Mouse (Mus musculus) left cerebral cortex, adult 2 months (tissue): ENCODE results near the gene Cep41. TPM values are rescaled to one million over a fixed set of nuclear protein-coding genes. Genes with fewer than 3 reads are reported as not detected.

Experiments
- DNase-seq, 2 experiments: peaks; one replicate each; pipeline ENCODE4 v3.0.0; 2021 to 2022; ENCODE audit warnings: low spot score in 2 of 2, mixed read lengths in 1 of 2; ENCODE audit errors: extremely low spot score in 1 of 2
- H3K27ac ChIP-seq: fragments of 200-600 bp; 2 replicates; pipeline ENCODE4 v1.8.1; 2022
- H3K4me3 ChIP-seq: fragments of 200-600 bp; 2 replicates; pipeline ENCODE4 v1.8.1; 2022
- CTCF ChIP-seq: fragments of 200-600 bp; IDR thresholded peaks from 2 replicates; pipeline ENCODE4 v1.8.1; 2022; ENCODE audit warnings: antibody characterized with exemption, mild to moderate bottlenecking, moderate library complexity
- intact Hi-C: fragments of 180-260 bp; cut with DNase I; formaldehyde crosslinking; loops from one replicate; pipeline ENCODE4 v1.15.1; 2025
- total RNA-seq, 2 experiments: library from RNA; stranded (reverse); gene quantifications; 2 replicates each; pipeline ENCODE4 v1.2.3; 2021

Cep41 gene
- total RNA-seq, 2 experiments from 2014 or later: 6.5 to 9.2 TPM

GRCm38 (mm10) chr6:30664776-30665175 is 28.8 kb downstream of the Cep41 start:
- no peak for DNase-seq
- H3K27ac ChIP-seq: no peak overlapping the region
- intact Hi-C loops: no loop called here
- no peak for TF ChIP-seq CTCF
- no peak overlapping the region for H3K4me3 ChIP-seq

DNA sequence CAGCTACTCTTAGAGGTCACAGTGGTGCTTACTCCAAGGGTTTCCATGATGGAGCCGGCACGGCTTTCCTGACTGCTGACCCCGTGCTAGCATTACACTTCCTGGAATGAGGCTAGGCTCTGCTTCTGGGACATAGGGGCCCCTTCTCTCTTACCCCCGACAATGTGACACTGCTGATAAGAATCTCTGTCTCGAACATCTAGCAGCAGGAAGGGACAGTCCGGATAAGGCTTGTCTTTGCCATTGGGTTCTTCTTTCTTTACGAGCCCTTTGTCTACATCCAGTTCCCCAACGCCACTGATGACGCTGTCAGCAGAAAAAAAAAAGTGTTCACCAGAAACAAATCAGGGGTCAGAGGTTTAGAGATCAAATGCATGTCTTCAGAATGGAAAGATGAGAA is 34.9 kb downstream of the Cep41 start:
- TF ChIP-seq CTCF: no peak
- H3K4me3 ChIP-seq: no peak overlapping the region
- H3K27ac ChIP-seq: no peak overlapping the region
- no peak for DNase-seq
- intact Hi-C loops: no loop called here

DNA sequence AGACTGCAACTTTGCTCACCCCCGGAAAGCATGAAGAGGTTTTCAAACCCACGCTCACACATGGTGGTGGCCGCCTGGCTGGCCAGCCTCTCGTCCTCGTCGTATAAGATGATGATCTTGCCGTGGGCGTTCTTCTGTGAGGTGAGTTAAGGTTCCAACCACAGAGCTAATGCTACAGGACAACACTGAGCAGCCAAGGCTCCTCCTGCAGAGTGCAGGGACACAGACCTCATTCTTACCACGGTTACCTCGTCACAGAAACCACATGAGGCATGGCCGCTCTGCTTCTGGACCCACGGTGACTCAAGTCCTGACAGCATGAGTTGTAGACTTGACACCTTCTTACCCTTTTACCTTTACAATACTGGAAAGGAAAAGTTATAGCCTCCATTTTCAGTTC is 36.3 kb downstream of the Cep41 start:
- no peak for DNase-seq
- TF ChIP-seq CTCF: no peak
- Histone ChIP-seq H3K4me3 (no peak overlapping the region), H3K27ac (no peak overlapping the region)
- intact Hi-C loops: no loop called here

DNA sequence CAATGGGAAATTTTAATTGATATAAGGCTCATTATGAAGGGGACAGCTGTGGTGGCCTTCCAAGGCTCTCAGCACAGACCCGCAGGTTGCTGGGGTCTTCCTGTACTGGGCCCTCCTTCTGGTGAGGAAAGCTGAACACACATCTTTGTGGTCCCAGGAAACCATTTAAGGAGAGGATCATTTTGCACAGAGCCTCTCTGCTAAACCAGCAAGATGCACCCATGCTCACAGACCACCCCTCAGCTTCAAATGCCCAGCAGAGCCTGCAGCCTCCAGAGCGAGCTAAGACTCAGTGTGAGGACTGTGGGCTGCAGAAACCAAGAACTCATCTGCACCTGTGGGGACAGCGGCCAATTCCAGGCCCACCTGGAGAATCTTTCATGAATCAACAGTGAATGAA is 38.6 kb downstream of the Cep41 start:
- no peak overlapping the region for H3K4me3 ChIP-seq
- TF ChIP-seq CTCF: no peak
- no peak overlapping the region for H3K27ac ChIP-seq
- intact Hi-C loops: no loop called here
- no peak for DNase-seq

DNA sequence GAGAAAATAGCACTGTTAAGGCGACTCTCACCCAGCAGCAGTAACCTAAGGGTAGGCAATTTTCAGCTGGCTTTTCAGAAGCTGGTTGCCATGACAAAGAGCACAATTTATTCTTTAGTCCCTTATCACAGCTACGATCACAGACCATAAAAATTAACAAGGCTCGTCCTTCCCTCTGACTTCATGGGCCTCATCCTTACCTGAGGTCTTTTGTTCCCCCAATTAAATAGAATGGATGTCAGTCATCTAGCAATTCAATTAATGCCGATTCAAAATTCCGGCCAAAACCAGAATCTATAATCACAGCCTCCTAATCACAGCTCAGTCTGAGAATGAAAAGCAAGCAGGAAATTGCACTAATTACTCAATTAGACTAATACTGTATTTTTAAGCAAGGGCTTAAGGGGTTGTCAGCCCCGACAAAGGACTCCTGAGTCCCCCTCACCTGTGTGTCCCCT is 39.1 kb downstream of the Cep41 start:
- no peak for DNase-seq
- no peak for TF ChIP-seq CTCF
- Histone ChIP-seq H3K27ac (0 out of 2 replicates have a peak overlapping the region, but pooled peaks have one; percentile 26), H3K4me3 (no peak overlapping the region)
- intact Hi-C loops: no loop called here

GRCm38 (mm10) chr6:30653518-30653917 is 40.0 kb downstream of the Cep41 start:
- no peak for TF ChIP-seq CTCF
- no peak overlapping the region for H3K4me3 ChIP-seq
- intact Hi-C loops: no loop called here
- no peak for DNase-seq
- peak overlapping the region; percentile 26; the same call in 1 of the 2 replicates for H3K27ac ChIP-seq

DNA sequence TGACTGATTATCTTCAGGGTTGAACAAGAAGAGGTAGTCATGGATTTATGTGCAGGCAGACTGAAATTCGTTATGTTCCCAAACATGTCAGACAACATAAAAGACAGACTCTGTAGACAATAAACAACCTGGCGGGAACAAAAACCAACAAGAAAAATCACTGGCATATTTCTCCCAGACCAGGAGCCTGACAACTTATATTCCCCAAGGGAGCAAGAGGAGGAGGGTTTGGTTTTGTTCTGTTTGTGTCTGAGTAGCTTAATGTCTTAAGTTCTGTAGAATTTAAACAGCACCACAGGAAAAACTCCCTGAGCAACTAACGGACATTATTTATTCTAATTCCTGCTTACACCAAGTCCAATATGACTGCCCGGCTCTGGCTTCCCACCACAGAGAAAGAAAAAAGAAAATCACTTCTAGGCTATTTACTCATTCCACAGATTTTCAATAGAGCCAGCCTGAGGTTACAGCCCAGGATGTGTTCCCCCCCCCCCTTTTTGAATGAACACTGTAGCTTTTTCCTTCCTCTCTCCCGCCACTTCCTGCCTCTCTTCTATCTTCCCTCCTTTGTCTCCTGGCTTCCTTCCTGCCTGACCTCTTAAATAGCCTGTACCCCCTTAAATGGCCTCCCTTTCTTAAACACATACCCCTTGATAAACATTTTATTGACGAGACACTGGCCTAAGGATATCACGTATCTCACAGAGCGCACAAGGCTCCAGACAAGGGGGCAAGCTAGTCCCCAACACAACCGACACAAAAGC is 40.9 kb downstream of the Cep41 start:
- no peak for TF ChIP-seq CTCF
- H3K27ac ChIP-seq: no peak overlapping the region
- no peak for DNase-seq
- intact Hi-C loops: no loop called here
- H3K4me3 ChIP-seq: no peak overlapping the region

- Histone ChIP-seq H3K4me3 (no peak overlapping the region), H3K27ac (no peak overlapping the region)
- intact Hi-C loops: no loop called here
- TF ChIP-seq CTCF: no peak
- DNase-seq: no peak
Observed at GRCm38 (mm10) chr6:30649651-30650296, 43.8 kb downstream of the Cep41 start.

GRCm38 (mm10) chr6:30645379-30645778 is 48.2 kb downstream of the Cep41 start:
- intact Hi-C loops: no loop called here
- Histone ChIP-seq H3K27ac (no peak overlapping the region), H3K4me3 (no peak overlapping the region)
- TF ChIP-seq CTCF: no peak
- DNase-seq: no peak

DNA sequence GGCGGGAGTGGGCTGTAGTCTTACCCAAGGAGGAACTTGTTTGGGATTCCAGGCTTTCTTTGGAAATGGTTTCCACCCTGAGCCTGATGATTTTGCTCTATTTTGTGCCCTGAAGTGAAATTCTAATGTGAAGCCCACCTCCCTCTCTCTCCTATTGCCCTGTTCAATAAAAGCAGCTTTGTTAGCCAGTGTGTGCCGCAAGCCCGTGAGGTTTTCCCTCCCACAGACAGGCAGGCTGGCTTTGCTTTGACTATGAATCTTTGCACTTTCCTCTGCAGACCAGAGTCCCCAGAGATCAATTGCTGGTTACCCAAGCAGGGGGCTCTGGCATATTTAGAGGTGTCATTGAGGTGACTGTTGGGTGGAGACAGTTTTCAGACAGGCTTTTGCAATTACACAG is 49.1 kb downstream of the Cep41 start:
- intact Hi-C loops: no loop called here
- Histone ChIP-seq H3K4me3 (no peak overlapping the region), H3K27ac (no peak overlapping the region)
- TF ChIP-seq CTCF: no peak
- no peak for DNase-seq

GRCm38 (mm10) chr6:30643694-30644460 is 49.7 kb downstream of the Cep41 start:
- DNase-seq: no peak
- intact Hi-C loops: no loop called here
- Histone ChIP-seq H3K27ac (no peak overlapping the region), H3K4me3 (no peak overlapping the region)
- no peak for TF ChIP-seq CTCF

GRCm38 (mm10) chr6:30638674-30639268 is 54.8 kb downstream of the Cep41 start, which contains the start of gene Cpa1:
TSS of gene Cpa1 (plus strand) at chr6:30639218.
- H3K27ac ChIP-seq: no peak within 1 kb of the TSS
- DNase-seq: no peak
- intact Hi-C loops: no loop called here
- no peak within 1 kb of the TSS for H3K4me3 ChIP-seq
- no peak for TF ChIP-seq CTCF
